Mouse (Mus musculus) CH12.LX (cell line): Measurements from ENCODE around the gene Slc7a11.

Experiments used
- CTCF ChIP-seq, 2 experiments: IDR thresholded peaks in 1 of 2; conservative IDR thresholded peaks in 1 of 2; 2 replicates each; pipeline ENCODE4 v1.5.1; 2011 to 2012; ENCODE audit warnings: low read depth in 2 of 2, low read length in 2 of 2, improper control_type of control experiment in 1 of 2, inconsistent platforms in 1 of 2, mild to moderate bottlenecking in 1 of 2, moderate library complexity in 1 of 2
- POLR2A ChIP-seq: IDR thresholded peaks from 2 replicates; pipeline ENCODE4 v1.6.1; 2011; ENCODE audit warnings: low read depth, mild to moderate bottlenecking, improper control_type of control experiment, low read length
- ZC3H11A ChIP-seq: IDR thresholded peaks from 2 replicates; pipeline ENCODE4 v1.6.1; 2012; ENCODE audit warnings: low read depth, mild to moderate bottlenecking, inconsistent platforms, low read length, improper control_type of control experiment

GRCm38 (mm10) chr3:50138319-50138718 is 305.1 kb downstream of the Slc7a11 start:
- no peak for TF ChIP-seq CTCF (conservative IDR thresholded peaks at IDR 0.05 in 1 of 2, IDR thresholded peaks at IDR 0.05 in 1 of 2; ENCODE audit: low read depth in 2 of 2, low read length in 2 of 2)
- TF ChIP-seq ZC3H11A = no peak
- TF ChIP-seq POLR2A = no peak
